Mouse (Mus musculus) layer of hippocampus, adult 11-12 months (tissue): ENCODE results near the gene Gm10197.
"Not testable (repeated sequence)": the region's sequence is repeated elsewhere in the genome, so short reads cannot be mapped to it uniquely, and the experiment has no call there.

ENCODE experiments used
- DNase-seq: peaks from one replicate; pipeline ENCODE4 v3.0.0; 2022; ENCODE audit warnings: low spot score

The Gm10197 gene

GRCm38 (mm10) chr19:53371666-53372065 lies at the start of gene Gm10197:
Gene Gm10197, minus strand, starts transcription at chr19:53371766.
- no peak for DNase-seq

GRCm38 (mm10) chr19:53420924-53421582 lies 49.5 kb upstream of the Gm10197 start:
- DNase-seq, result peak; percentile 72

GRCm38 (mm10) chr19:53419834-53420233 lies 48.3 kb upstream of the Gm10197 start:
- DNase-seq, result peak; percentile 45

DNA sequence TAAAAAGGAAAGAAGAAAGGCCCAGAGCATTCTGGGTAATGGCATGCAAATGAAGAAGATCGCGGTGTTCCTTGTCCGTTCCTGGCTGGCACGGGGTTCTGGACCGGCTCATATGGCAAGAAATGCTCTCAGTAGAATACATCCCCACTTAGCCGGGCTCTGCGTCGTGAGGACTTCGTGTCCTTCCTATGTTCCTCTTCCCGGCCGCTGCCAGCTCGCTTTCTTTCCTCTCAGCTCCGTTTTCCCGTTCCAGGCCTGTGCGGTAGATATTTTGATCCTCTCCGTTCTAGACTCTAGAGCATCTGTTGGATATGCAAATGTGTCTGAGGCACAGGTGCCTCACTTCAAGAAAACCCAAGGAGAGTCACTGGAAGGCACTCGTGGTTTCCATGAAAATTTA lies 43.6 kb upstream of the Gm10197 start:
- peak; percentile 52 for DNase-seq

- no peak for DNase-seq
Observed at GRCm38 (mm10) chr19:53414650-53415049, 43.1 kb upstream of the Gm10197 start.

- no peak for DNase-seq
Observed at GRCm38 (mm10) chr19:53413617-53414380, 42.2 kb upstream of the Gm10197 start.

DNA sequence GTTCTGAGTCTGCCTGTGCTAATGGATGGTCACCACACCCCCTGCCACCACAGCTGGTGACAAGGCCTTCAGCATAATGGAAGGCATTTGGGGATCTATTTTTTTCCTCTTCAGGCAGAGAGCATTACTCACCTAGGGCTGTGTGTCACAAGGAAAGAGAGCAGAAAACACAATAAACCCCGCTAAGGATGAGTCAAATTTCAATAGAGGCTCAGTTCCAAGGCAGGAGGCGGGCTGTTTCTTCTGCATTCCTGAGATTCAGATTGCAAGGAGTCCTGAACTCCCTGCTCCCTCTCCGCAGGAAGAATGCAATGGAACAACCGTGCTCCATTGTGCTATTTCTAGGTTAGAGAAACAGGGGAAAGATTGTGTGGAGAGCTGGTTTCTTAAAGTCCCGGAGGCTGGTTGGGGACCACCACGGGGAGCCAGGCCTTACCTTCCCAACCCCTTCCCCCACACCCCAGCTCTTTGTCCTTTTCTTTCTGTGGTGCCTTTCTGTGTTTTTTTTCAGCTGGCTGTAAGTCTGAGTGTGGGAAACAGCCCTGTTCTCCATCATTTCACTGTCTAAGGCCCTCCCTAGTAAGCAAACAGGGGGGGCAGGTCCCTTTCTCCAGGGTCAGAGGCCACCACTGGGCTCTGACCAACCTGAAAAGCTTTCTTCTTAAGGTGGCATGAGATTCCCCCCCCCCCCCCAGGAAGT lies 40.7 kb upstream of the Gm10197 start:
- peak; percentile 37 for DNase-seq

DNA sequence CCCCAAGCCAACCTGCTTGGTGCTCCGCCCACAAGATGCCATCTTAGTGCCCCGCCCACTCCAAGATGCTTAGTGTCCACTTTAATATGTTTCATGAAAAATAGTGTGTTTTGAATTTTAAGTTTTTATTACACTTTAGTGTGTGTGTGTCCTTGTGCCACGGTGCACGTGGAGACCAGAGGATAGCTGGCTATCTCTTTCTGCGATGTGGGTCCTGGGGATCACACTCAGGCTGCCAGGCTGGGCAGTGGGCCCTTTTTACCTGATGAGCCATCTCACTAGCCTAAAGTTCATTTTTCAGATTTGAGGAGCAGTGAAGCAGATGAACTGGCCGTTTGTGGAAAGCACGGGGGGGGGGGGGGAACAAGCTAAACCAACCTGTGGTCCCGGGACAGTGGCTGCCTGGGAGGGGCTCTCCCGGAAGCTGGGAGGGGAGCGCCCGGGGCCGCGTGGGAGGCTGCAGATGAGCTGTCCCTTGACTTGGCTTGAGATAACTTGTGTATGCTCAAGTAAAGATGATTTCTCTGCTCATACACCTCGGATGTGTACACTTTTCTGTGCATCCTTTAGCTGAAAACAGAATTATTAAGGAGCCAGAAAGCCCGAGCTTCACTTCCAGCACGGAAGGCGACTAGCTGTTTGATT lies 38.2 kb upstream of the Gm10197 start:
- DNase-seq, result no peak

GRCm38 (mm10) chr19:53408398-53408797 lies 36.8 kb upstream of the Gm10197 start:
- no peak for DNase-seq

- DNase-seq, result no peak
Observed at GRCm38 (mm10) chr19:53407350-53407749, 35.8 kb upstream of the Gm10197 start.

GRCm38 (mm10) chr19:53405810-53406209 lies 34.2 kb upstream of the Gm10197 start:
- no peak for DNase-seq

GRCm38 (mm10) chr19:53404837-53405356 lies 33.3 kb upstream of the Gm10197 start:
- no peak for DNase-seq

DNA sequence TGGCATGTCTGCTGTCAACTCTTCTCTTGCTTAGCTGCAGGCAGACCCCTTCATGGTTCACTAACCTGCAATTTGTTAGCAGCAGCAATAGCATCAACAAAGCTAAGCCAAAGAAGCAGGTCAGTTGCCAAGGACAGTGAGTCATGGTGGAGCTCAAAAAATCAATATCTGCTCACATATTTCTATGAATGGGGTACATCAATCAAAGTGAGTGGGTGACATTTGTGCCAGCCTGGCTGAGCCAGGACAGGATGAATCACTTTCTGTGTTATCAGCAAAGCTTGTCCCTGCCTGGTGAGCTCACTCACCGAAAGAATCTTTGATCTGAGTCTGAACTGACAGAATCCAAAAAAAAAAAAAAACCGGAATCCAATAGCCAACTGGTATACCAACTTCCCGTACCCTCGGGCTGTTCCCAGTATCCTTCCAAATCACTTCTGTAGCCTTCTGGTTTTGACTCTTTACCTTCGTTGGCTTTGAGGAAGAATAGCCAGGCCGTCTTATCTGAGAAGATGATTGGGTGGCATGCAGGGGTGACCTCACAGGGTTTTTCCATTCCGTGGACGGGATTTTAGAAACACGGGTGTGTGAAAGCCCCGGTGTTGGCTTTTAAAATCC lies 32.8 kb upstream of the Gm10197 start:
- DNase-seq, result no peak

- no peak for DNase-seq
Observed at GRCm38 (mm10) chr19:53402741-53403432, 31.3 kb upstream of the Gm10197 start.

- no peak for DNase-seq
Observed at GRCm38 (mm10) chr19:53400332-53401110, 29.0 kb upstream of the Gm10197 start.

DNA sequence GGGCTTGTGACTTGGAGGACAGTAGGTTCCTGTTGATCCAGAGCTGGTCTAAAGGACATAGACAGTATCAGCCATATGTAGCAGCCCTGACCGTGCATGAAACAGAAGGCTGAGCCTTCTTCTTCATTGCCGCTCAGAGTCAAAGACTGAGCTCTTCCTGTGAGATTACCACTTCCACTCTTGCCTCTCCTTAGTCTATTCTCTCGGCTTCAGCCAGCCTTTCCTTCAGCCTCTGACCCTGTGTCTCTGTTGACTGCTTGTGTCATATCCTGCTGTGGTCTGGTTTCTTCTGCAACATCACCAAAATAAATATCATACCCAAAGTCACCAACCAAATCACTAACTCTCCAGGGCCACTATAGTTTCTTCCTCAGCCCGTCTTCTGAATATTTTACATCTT lies 27.6 kb upstream of the Gm10197 start:
- DNase-seq, result no peak

GRCm38 (mm10) chr19:53397451-53398233 lies 26.1 kb upstream of the Gm10197 start:
- no peak for DNase-seq

DNA sequence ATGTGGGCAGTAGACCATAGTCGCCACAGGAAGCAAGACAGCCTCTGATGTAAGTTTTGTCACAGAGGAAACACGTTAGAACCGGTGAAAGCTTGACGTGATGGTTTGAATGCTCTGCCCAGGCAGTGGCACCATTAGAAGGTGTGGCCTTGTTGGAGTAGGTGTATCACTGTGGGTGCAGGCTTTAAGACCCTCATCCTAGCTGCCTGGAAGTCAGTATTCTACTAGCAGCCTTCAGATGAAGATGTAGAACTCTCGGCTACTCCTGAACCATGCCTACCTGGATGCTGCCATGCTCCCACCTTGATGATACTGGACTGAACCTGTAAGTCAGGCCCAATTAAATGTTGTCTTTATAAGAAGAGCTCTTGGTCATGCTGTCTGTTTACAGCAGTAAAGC lies 24.2 kb upstream of the Gm10197 start:
- not testable (repeated sequence) for DNase-seq

DNA sequence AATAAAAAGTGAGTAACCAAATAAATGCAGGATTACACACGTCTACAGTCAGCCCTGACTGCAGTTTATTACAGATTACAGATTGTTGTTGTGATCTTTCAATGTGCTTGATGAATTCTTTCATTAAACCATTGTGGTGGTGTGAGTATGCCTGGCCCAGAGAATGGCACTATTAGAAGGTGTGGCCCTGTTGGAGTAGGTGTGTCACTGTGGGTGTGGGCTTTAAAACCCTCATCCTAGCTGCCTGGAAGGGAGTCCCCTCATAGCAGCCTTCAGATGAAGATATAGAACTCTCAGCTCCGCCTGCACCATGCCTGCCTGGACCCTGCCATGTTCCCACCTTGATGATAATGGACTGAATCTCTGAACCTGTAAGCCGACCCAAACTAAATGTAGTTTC lies 23.4 kb upstream of the Gm10197 start:
- not testable (repeated sequence) for DNase-seq

DNA sequence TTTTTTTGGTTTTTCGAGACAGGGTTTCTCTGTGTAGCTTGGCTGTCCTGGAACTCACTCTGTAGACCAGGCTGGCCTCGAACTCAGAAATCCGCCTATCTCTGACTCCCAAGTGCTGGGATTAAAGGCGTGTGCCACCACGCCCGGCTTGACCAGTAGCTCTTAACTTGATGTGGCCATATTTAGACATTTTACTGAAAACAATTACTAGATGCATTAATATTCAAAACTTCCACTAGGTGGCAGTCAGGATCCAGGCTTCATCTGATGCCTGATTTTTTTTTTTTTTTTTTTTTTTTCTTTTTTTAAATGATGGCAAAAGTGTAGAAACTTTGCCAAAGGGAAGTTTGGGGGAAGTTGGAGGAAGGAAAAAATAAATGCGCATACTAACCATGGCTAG lies 23.0 kb upstream of the Gm10197 start:
- peak; percentile 51 for DNase-seq
